Mouse (Mus musculus) G1E (cell line): ENCODE results near the gene Rnf207. TPM values are rescaled to one million over a fixed set of nuclear protein-coding genes. Genes with fewer than 3 reads are reported as not detected.

Experiments used
- ATAC-seq: 2 replicates; pipeline ENCODE4 v1.8.0; 2016; ENCODE audit warnings: mild to moderate bottlenecking; ENCODE audit not compliant: insufficient number of reproducible peaks, poor library complexity, low FRiP score, severe bottlenecking; ENCODE audit errors: extremely low read depth
- DNase-seq: peaks from one replicate; pipeline ENCODE4 v3.0.0; 2012; ENCODE audit warnings: low spot score
- H3K27me3 ChIP-seq: 2 replicates; pipeline ENCODE4 v1.6.1; 2012; ENCODE audit warnings: mild to moderate bottlenecking, low read length, inconsistent platforms; ENCODE audit not compliant: insufficient read depth
- H3K36me3 ChIP-seq: replicated peaks from 2 replicates; pipeline ENCODE3; 2012; ENCODE audit warnings: mild to moderate bottlenecking, inconsistent platforms
- H3K4me1 ChIP-seq: 2 replicates; pipeline ENCODE4 v1.6.1; 2012; ENCODE audit warnings: low read depth, low read length, inconsistent platforms, mixed read lengths; ENCODE audit not compliant: insufficient read depth
- H3K4me3 ChIP-seq: 2 replicates; pipeline ENCODE4 v1.5.1; 2012; ENCODE audit warnings: low read depth, mild to moderate bottlenecking, inconsistent platforms, low read length, moderate library complexity, mixed read lengths
- H3K9me3 ChIP-seq: replicated peaks from 2 replicates; pipeline ENCODE4 v1.6.1; 2012; ENCODE audit warnings: inconsistent platforms
- CTCF ChIP-seq: IDR thresholded peaks from 2 replicates; pipeline ENCODE4 v1.5.1; 2012; ENCODE audit warnings: low read depth, low read length, inconsistent platforms, mixed read lengths
- GATA1 ChIP-seq: IDR thresholded peaks from 2 replicates; pipeline ENCODE4 v1.6.1; 2012; ENCODE audit warnings: borderline replicate concordance, low read length, inconsistent platforms, mixed read lengths
- GATA2 ChIP-seq: IDR thresholded peaks from 2 replicates; pipeline ENCODE4 v1.6.1; 2012; ENCODE audit warnings: low read depth, low read length, inconsistent platforms, borderline replicate concordance
- POLR2AphosphoS5 ChIP-seq: IDR thresholded peaks from 2 replicates; pipeline ENCODE4 v1.6.1; 2012; ENCODE audit warnings: low read depth, low read length, inconsistent platforms; ENCODE audit not compliant: insufficient replicate concordance
- TAL1 ChIP-seq: conservative IDR thresholded peaks from 2 replicates; pipeline ENCODE4 v1.6.1; 2012; ENCODE audit warnings: low read depth, low read length, inconsistent platforms, mixed read lengths
- polyA plus RNA-seq: library from polyadenylated mRNA; stranded (reverse); fragments of >175 nt; gene quantifications from 2 replicates; pipeline ENCODE4 v1.2.3, GENCODE M21; 2012
- total RNA-seq, 2 experiments: library from RNA; stranded (forward) in 1 of 2; stranded (reverse) in 1 of 2; fragments of 200-1000 nt in 1 of 2; fragments of >200 nt in 1 of 2; fragmentation: Nextera tagmentation in 1 of 2; gene quantifications; 2 replicates each; pipeline ENCODE4 v1.2.3; 2014 to 2017

Gene Rnf207
- total and polyA plus RNA-seq, 3 experiments: 0.11 TPM; not detected in 2

DNA sequence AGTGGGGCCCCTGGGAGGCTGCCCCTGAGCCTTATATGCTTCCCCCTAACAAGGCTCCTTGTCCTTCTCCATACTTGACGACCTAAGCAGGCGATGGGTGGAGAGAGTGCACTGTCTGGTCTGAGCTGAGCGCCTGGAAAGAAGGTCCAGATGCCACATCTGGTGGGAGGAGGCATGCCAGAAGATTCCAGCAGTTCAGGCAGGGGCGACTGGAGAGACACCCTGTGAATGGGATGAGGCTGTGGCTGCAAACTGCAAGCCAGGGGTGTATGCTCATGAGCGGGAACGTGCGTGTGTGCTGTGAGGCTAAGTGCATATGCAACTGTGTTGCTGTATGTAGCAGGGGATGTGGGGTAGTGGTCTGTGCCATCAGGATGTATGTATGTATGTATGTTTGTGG lies 46.8 kb downstream of the Rnf207 start:
- no peak for TF ChIP-seq CTCF
- no peak for TF ChIP-seq GATA2
- TF ChIP-seq TAL1: no peak
- TF ChIP-seq POLR2AphosphoS5: no peak
- TF ChIP-seq GATA1: no peak
- Histone ChIP-seq H3K4me1 (peaks cover 8% of the 10 kb centered on the region), H3K4me3 (no peak overlapping the region), H3K36me3 (peaks cover 59% of the 10 kb centered on the region), H3K27me3 (peaks cover 15% of the 10 kb centered on the region; the same call in 1 of the 2 replicates), H3K9me3 (peaks cover 5% of the 10 kb centered on the region)
- no peak for DNase-seq
- ATAC-seq: no peak

DNA sequence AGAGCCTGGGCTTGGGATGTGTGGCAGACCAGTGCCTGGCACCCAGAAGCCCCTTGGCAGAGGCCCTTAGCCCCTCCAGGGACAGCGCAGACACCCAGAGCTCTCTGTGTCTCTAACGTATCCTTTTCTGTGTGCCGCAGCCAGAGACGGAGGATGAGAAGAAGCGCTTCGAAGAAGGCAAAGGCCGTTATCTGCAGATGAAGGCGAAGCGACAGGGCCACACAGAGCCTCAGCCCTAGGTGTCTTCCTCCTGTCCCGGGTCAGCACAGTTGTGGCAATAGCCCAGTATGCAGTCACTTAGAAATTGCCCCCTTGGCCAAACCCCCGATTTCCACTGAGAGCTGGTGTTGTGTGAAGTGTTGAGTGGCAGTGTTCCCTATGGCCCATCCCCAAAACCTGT lies 47.5 kb downstream of the Rnf207 start:
- peaks cover 5% of the 10 kb centered on the region for H3K9me3 ChIP-seq
- DNase-seq (no peak), ATAC-seq (no peak)
- H3K4me1 ChIP-seq: peaks cover 8% of the 10 kb centered on the region
- TF ChIP-seq POLR2AphosphoS5 (no peak), GATA1 (no peak), GATA2 (no peak), TAL1 (no peak), CTCF (no peak)
- H3K27me3 ChIP-seq: peaks cover 15% of the 10 kb centered on the region; the same call in 1 of the 2 replicates
- H3K36me3 ChIP-seq: peaks cover 61% of the 10 kb centered on the region
- H3K4me3 ChIP-seq: no peak overlapping the region

DNA sequence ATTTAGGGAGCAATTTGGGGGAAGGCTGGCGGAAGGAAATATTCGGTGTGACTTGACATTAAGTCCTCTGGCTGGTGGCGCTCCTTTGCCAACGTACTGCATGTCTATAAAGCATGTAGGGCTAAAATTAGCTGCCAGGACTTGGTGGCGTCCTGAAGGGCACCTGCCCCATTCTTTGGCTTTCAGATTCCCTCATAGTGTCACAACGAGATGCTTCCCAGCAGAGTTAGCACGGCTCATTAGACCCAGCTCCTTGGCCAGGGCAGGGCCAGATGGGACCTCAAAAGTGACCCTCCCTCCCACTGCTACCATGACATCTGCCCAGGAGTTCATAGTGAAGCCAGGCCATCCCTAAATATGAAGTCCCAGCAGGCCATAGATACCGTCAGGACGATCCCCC lies 48.2 kb downstream of the Rnf207 start:
- no peak for ATAC-seq
- peaks cover 8% of the 10 kb centered on the region for H3K4me1 ChIP-seq

DNA sequence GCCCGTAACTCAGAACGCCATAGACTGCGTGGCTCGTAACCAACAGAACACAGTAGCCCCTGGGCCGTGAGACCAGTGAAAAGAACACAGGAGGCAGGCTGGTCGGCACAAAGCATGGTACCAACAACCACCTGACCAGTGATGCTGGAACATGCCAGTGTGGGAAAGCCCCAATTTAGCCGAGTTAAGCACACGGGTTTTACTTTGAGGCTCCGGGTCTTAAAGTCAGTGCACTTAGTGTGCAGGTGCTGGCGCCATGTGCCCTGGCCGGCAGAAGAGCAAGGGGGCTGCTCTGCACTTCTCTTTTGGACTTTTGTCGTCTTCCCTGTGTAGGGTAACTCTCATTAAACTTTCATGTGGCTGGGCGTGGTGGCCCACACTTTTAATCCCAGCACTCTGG lies 48.8 kb downstream of the Rnf207 start:
- no peak overlapping the region for H3K4me3 ChIP-seq
- no peak for DNase-seq
- H3K9me3 ChIP-seq: peaks cover 5% of the 10 kb centered on the region
- H3K36me3 ChIP-seq: peaks cover 74% of the 10 kb centered on the region
- TF ChIP-seq TAL1: no peak
- no peak for TF ChIP-seq POLR2AphosphoS5
- no peak for TF ChIP-seq GATA1
- TF ChIP-seq GATA2: no peak
- no peak for TF ChIP-seq CTCF
- no peak for ATAC-seq
- peaks cover 13% of the 10 kb centered on the region; the same call in 1 of the 2 replicates for H3K27me3 ChIP-seq
- peaks cover 9% of the 10 kb centered on the region for H3K4me1 ChIP-seq

More for the DNA sequence above, 48.2 kb downstream of the Rnf207 start:
- H3K36me3 ChIP-seq: peaks cover 69% of the 10 kb centered on the region
- H3K4me3 ChIP-seq: no peak overlapping the region
- DNase-seq: no peak
- no peak for TF ChIP-seq GATA1
- no peak for TF ChIP-seq CTCF
- TF ChIP-seq GATA2: no peak
- no peak for TF ChIP-seq POLR2AphosphoS5
- H3K27me3 ChIP-seq: peaks cover 15% of the 10 kb centered on the region; the same call in 1 of the 2 replicates
- H3K9me3 ChIP-seq: peaks cover 5% of the 10 kb centered on the region

DNA sequence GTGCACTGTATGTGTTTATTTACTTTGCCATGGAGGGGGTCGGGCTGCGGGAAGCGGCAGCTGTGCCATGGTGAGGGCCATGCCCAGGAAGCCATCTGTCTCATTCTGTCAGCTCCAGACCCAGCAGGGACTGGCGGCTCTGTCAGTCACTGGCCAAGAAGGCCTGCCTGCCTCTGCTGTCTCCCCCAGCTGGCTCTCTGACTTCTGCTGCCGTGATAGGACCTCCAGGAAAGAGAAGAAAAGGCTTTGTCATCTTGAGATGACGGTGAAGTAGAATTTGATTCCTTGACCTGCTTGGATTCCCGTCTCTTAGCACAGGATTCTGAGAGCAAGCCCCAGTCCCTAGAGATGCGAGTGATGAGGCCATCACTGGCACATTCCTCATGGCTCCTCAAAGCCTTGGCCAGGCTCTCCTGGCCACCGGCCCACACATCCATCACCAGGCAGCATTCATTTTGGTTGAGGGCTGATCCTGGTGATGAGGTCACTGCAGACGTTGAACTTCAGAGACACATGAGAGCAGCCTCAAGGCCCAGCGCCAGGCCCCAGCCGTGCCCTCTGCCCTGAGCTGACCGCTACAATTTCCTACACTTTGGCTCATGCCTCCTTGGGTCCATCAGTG lies 50.9 kb downstream of the Rnf207 start:
- Histone ChIP-seq H3K9me3 (no peaks in the 10 kb centered on the region), H3K4me1 (peaks cover 21% of the 10 kb centered on the region), H3K27me3 (no peaks in the 10 kb centered on the region; the same call in 1 of the 2 replicates), H3K36me3 (peaks cover 92% of the 10 kb centered on the region), H3K4me3 (no peak overlapping the region)
- DNase-seq (no peak), ATAC-seq (no peak)
- TF ChIP-seq POLR2AphosphoS5 (no peak), CTCF (no peak), GATA1 (no peak), GATA2 (no peak), TAL1 (no peak)

DNA sequence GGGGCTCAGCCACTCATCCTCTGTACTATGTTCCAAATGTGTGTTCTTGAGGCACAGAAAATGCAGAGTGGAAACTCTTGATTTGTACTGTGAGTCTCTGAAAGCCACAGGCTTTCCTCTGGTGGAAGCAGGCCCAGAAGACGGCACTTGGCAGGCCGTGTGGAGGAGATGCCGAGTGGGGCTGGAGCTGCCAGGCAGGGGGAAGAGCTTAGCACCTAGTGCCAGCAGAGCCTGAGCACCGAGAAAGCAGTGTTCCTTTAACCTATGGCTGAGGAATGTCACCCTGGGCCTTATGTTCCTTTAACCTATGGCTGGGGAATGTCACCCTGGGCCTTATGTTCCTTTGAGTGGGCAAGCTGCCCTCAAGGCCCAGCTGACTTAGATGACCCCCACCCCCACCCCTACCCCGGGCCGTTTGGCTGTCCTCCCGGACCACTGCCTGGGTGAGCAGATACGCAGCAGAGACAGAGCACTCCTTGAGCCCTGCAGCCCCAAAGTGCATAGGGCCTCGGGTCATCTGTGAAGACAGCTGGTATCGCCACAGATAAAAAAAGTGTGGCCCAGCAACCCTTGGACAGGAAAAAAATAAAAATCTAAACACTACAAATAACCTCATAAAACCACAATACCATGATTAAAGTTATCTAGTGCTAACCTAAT lies 52.4 kb downstream of the Rnf207 start:
- Histone ChIP-seq H3K36me3 (peaks cover 92% of the 10 kb centered on the region), H3K4me3 (no peak overlapping the region), H3K9me3 (no peaks in the 10 kb centered on the region), H3K4me1 (peaks cover 32% of the 10 kb centered on the region), H3K27me3 (no peaks in the 10 kb centered on the region)
- DNase-seq: no peak
- ATAC-seq: no peak
- TF ChIP-seq GATA2: no peak
- no peak for TF ChIP-seq GATA1
- no peak for TF ChIP-seq POLR2AphosphoS5
- no peak for TF ChIP-seq TAL1
